Mouse (Mus musculus) kidney, embryonic 14.5 days (tissue): ENCODE results near the gene Rxrb. TPM values are rescaled to one million over a fixed set of nuclear protein-coding genes. Genes with fewer than 3 reads are reported as not detected.
A peak's percentile ranks its signal among the peaks of the same experiment; 100 is the strongest.

ENCODE experiments used
- ATAC-seq: fragments of 200-750 bp; cut with Nextera tagmentation; 2 replicates; pipeline ENCODE4 v1.8.0; 2017; ENCODE audit warnings: moderate number of reproducible peaks, mild to moderate bottlenecking, moderate TSS enrichment, moderate library complexity; ENCODE audit not compliant: low FRiP score, low TSS enrichment
- H3K27ac ChIP-seq: fragments of 300-500 bp; sonication (generic); 2 replicates; pipeline ENCODE4 v1.5.1; 2014; ENCODE audit warnings: low read depth, mild to moderate bottlenecking, low read length, moderate library complexity, mixed read lengths
- H3K27me3 ChIP-seq: fragments of 300-500 bp; sonication (generic); 2 replicates; pipeline ENCODE4 v1.6.1; 2014; ENCODE audit warnings: mild to moderate bottlenecking, low read length; ENCODE audit not compliant: control insufficient read depth, insufficient read depth
- H3K36me3 ChIP-seq: fragments of 300-500 bp; sonication (generic); 2 replicates; pipeline ENCODE4 v1.6.1; 2014; ENCODE audit warnings: low read length, mixed read lengths; ENCODE audit not compliant: control insufficient read depth, insufficient read depth
- H3K4me1 ChIP-seq: fragments of 300-500 bp; sonication (generic); 2 replicates; pipeline ENCODE4 v1.6.1; 2014; ENCODE audit warnings: low read length, mixed read lengths; ENCODE audit not compliant: control insufficient read depth, insufficient read depth
- H3K4me2 ChIP-seq: fragments of 300-500 bp; sonication (generic); replicated peaks from 2 replicates; pipeline ENCODE4 v1.6.1; 2014; ENCODE audit warnings: low read depth, mild to moderate bottlenecking, low read length
- H3K4me3 ChIP-seq: fragments of 300-500 bp; sonication (generic); 2 replicates; pipeline ENCODE4 v1.5.1; 2014; ENCODE audit warnings: mild to moderate bottlenecking, low read length
- H3K9ac ChIP-seq: fragments of 300-500 bp; sonication (generic); 2 replicates; pipeline ENCODE4 v1.6.1; 2014; ENCODE audit warnings: low read depth, mild to moderate bottlenecking, low read length, moderate library complexity
- H3K9me3 ChIP-seq: fragments of 300-500 bp; sonication (generic); 2 replicates; pipeline ENCODE4 v1.6.1; 2016; ENCODE audit warnings: low read length; ENCODE audit not compliant: control insufficient read depth
- WGBS: fragments of 180-500 bp; shearing (Covaris S2); extraction: QIAGEN DNeasy Blood & Tissue Kit; methylation state at CpG from one replicate; pipeline ENCODE4 v1.1.7; 2014; 5-methylcytosine and 5-hydroxymethylcytosine counted together
- polyA plus RNA-seq: library from polyadenylated mRNA; unstranded; fragments of >200 nt; fragmentation: Nextera tagmentation; extraction: Ambion mirVana; gene quantifications from 2 replicates; pipeline ENCODE4 v1.2.1, GENCODE M21; 2014

Gene Rxrb
- polyA plus RNA-seq, 1 experiment from 2014 or later = 28.0 TPM

- no peak for ATAC-seq
- Histone ChIP-seq H3K4me1 (peaks cover 46% of the 10 kb centered on the region), H3K9me3 (no peaks in the 10 kb centered on the region), H3K27ac (peak overlapping the region; percentile 11; the same call in 1 of the 2 replicates), H3K4me3 (peak overlapping the region; percentile 88; the same call in 1 of the 2 replicates), H3K36me3 (peaks cover 26% of the 10 kb centered on the region), H3K9ac (no peak overlapping the region), H3K4me2 (peak overlapping the region; percentile 89), H3K27me3 (no peaks in the 10 kb centered on the region)
- 87% methylated on average over 18 of the region's 18 CpGs for WGBS
Measured at GRCm38 (mm10) chr17:34029150-34029889, 2.3 kb upstream of the Rxrb start.

- Histone ChIP-seq H3K4me3 (peak overlapping the region; percentile 88), H3K36me3 (peaks cover 31% of the 10 kb centered on the region), H3K9me3 (no peaks in the 10 kb centered on the region), H3K27me3 (no peaks in the 10 kb centered on the region), H3K9ac (peak overlapping the region; percentile 95), H3K4me2 (peak overlapping the region; percentile 89), H3K27ac (peak overlapping the region; percentile 94; the same call in 1 of the 2 replicates), H3K4me1 (peaks cover 46% of the 10 kb centered on the region)
- no peak for ATAC-seq
- WGBS = 70% methylated on average over 21 of the region's 21 CpGs
Measured at GRCm38 (mm10) chr17:34029890-34030595, 1.6 kb upstream of the Rxrb start.

DNA sequence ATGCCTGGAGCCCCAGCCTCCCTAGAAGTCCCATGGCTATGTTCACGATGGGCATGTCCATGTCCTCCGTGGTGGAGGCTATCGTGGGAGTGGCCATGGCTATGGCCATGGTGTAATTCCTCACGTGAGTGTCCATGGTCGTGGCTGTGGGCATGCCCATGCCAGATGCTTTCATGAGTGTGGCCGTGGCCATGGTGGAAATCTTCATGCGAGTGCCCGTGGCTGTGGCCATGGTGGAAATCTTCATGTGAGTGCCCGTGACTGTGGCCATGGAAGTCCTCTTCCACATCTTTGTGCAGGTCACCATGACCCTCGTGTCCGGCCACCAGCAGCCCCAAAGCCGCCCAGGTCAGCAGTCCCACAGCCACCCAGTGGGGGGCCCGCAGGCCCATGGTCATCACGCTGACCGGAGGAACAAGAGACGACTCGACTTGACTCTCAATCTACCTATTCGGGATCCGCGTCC, 718 bp upstream of the Rxrb start:
- no peaks in the 10 kb centered on the region for H3K27me3 ChIP-seq
- H3K36me3 ChIP-seq = peaks cover 36% of the 10 kb centered on the region
- no peak for ATAC-seq
- H3K4me3 ChIP-seq = peak overlapping the region; percentile 88
- H3K9ac ChIP-seq = peak overlapping the region; percentile 95
- WGBS = 6% methylated on average over 20 of the region's 20 CpGs
- H3K27ac ChIP-seq = peak overlapping the region; percentile 94
- peaks cover 38% of the 10 kb centered on the region for H3K4me1 ChIP-seq
- no peaks in the 10 kb centered on the region for H3K9me3 ChIP-seq
- peak overlapping the region; percentile 89 for H3K4me2 ChIP-seq

- H3K9me3 ChIP-seq = no peaks in the 10 kb centered on the region
- peak; percentile 6; the same call in 1 of the 2 replicates for ATAC-seq
- peaks cover 49% of the 10 kb centered on the region for H3K36me3 ChIP-seq
- peak overlapping the region; percentile 94 for H3K27ac ChIP-seq
- peak overlapping the region; percentile 88 for H3K4me3 ChIP-seq
- H3K27me3 ChIP-seq = no peaks in the 10 kb centered on the region
- WGBS = 1% methylated on average over 32 of the region's 48 CpGs
- H3K9ac ChIP-seq = peak overlapping the region; percentile 95
- H3K4me2 ChIP-seq = peak overlapping the region; percentile 89
- peaks cover 25% of the 10 kb centered on the region for H3K4me1 ChIP-seq
Measured at GRCm38 (mm10) chr17:34032174-34032632, 591 bp downstream of the Rxrb start.

DNA sequence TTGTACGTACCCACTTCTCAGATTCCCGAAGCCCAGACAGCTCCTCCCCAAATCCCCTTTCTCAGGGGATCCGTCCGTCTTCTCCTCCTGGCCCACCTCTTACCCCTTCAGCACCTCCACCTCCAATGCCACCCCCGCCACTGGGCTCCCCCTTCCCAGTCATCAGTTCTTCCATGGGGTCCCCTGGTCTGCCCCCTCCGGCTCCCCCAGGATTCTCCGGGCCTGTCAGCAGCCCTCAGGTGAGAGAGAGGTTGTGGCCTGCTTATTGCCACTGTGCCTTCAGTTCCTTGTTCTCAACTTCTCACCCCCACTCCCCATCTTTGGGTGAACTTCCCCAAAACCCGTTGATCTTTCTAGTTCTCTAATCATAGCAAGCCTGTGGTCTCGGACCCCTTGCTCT, 1.2 kb downstream of the Rxrb start:
- WGBS = 47% methylated on average over 9 of the region's 9 CpGs
- Histone ChIP-seq H3K9me3 (no peaks in the 10 kb centered on the region), H3K27me3 (peaks cover 2% of the 10 kb centered on the region; the same call in 1 of the 2 replicates), H3K27ac (no peak overlapping the region; the same call in 1 of the 2 replicates), H3K4me1 (peaks cover 22% of the 10 kb centered on the region), H3K9ac (peak overlapping the region; percentile 95; the same call in 1 of the 2 replicates), H3K36me3 (peaks cover 55% of the 10 kb centered on the region), H3K4me3 (peak overlapping the region; percentile 88), H3K4me2 (peak overlapping the region; percentile 89)
- no peak for ATAC-seq

- H3K9ac ChIP-seq = no peak overlapping the region
- peaks cover 5% of the 10 kb centered on the region; the same call in 1 of the 2 replicates for H3K27me3 ChIP-seq
- ATAC-seq = no peak
- H3K4me2 ChIP-seq = peak overlapping the region; percentile 89; the same call in 1 of the 2 replicates
- H3K9me3 ChIP-seq = no peaks in the 10 kb centered on the region
- peaks cover 25% of the 10 kb centered on the region for H3K4me1 ChIP-seq
- peaks cover 53% of the 10 kb centered on the region for H3K36me3 ChIP-seq
- no peak overlapping the region for H3K27ac ChIP-seq
- H3K4me3 ChIP-seq = no peak overlapping the region
- whole genome bisulfite sequencing = 97% methylated on average over 9 of the region's 9 CpGs
Measured at GRCm38 (mm10) chr17:34033441-34033840, 1.8 kb downstream of the Rxrb start.

GRCm38 (mm10) chr17:34034064-34034463, 2.5 kb downstream of the Rxrb start:
- no peak overlapping the region for H3K27ac ChIP-seq
- 77% methylated on average over 10 of the region's 10 CpGs for WGBS
- no peak overlapping the region for H3K4me3 ChIP-seq
- peaks cover 31% of the 10 kb centered on the region for H3K4me1 ChIP-seq
- H3K9me3 ChIP-seq = no peaks in the 10 kb centered on the region
- peaks cover 47% of the 10 kb centered on the region for H3K36me3 ChIP-seq
- H3K9ac ChIP-seq = no peak overlapping the region
- peaks cover 5% of the 10 kb centered on the region; the same call in 1 of the 2 replicates for H3K27me3 ChIP-seq
- no peak overlapping the region for H3K4me2 ChIP-seq
- no peak for ATAC-seq

GRCm38 (mm10) chr17:34035517-34035916, 3.9 kb downstream of the Rxrb start:
- ATAC-seq = no peak
- peaks cover 31% of the 10 kb centered on the region for H3K4me1 ChIP-seq

More at GRCm38 (mm10) chr17:34035517-34035916, 3.9 kb downstream of the Rxrb start:
- Histone ChIP-seq H3K4me3 (no peak overlapping the region), H3K27ac (no peak overlapping the region), H3K9ac (no peak overlapping the region), H3K36me3 (peaks cover 35% of the 10 kb centered on the region), H3K4me2 (no peak overlapping the region), H3K27me3 (peaks cover 5% of the 10 kb centered on the region; the same call in 1 of the 2 replicates), H3K9me3 (no peaks in the 10 kb centered on the region)
- 93% methylated on average over 9 of the region's 9 CpGs for WGBS
